Mouse (Mus musculus) olfactory bulb, adult 2 months (tissue): ENCODE data around the gene Ankrd2. TPM values are rescaled to one million over a fixed set of nuclear protein-coding genes. Genes with fewer than 3 reads are reported as not detected.

Source experiments
- H3K27ac ChIP-seq: fragments of 200-500 bp; 2 replicates; pipeline ENCODE4 v1.5.1; 2012; ENCODE audit warnings: low read depth, low read length; ENCODE audit not compliant: insufficient read depth
- H3K4me1 ChIP-seq: fragments of 200-500 bp; 2 replicates; pipeline ENCODE4 v1.6.1; 2012; ENCODE audit warnings: low read length; ENCODE audit not compliant: control insufficient read depth, insufficient read depth
- H3K4me3 ChIP-seq: fragments of 200-500 bp; 2 replicates; pipeline ENCODE4 v1.5.1; 2012; ENCODE audit warnings: mild to moderate bottlenecking, low read depth, low read length, moderate library complexity; ENCODE audit not compliant: insufficient read depth
- CTCF ChIP-seq: fragments of 200-500 bp; IDR thresholded peaks from 2 replicates; pipeline ENCODE4 v1.5.1; 2012; ENCODE audit warnings: low read depth, mild to moderate bottlenecking, low read length, moderate library complexity; ENCODE audit not compliant: insufficient read depth
- POLR2A ChIP-seq: fragments of 200-500 bp; IDR thresholded peaks from 2 replicates; pipeline ENCODE4 v1.6.1; 2012; ENCODE audit warnings: mild to moderate bottlenecking, low read depth, low read length, moderate library complexity; ENCODE audit not compliant: insufficient read depth
- WGBS: fragments of 180-500 bp; shearing (Covaris S2); methylation state at CpG from one replicate; pipeline ENCODE4 v1.1.7; 2018; 5-methylcytosine and 5-hydroxymethylcytosine counted together
- polyA plus RNA-seq: library from polyadenylated mRNA; stranded (reverse); fragments of >200 nt; gene quantifications from 2 replicates; pipeline ENCODE4 v1.2.4, GENCODE M21; 2012; ENCODE audit warnings: low replicate concordance; ENCODE audit not compliant: missing spikeins, insufficient read depth, insufficient read length

Gene Ankrd2
- polyA plus RNA-seq, 1 experiment, result not detected

GRCm38 (mm10) chr19:42043988-42044387 lies 8.2 kb downstream of the Ankrd2 start:
- TF ChIP-seq CTCF (no peak), POLR2A (no peak)
- Histone ChIP-seq H3K4me3 (no peak overlapping the region), H3K27ac (no peak overlapping the region), H3K4me1 (0 out of 2 replicates have a peak, but pooled peaks cover 6% of the 10 kb centered on the region)
- WGBS, result 96% methylated on average over 6 of the region's 6 CpGs

GRCm38 (mm10) chr19:42045269-42046102 lies 9.7 kb downstream of the Ankrd2 start, which contains the start of gene Hoga1:
Gene Hoga1, plus strand, starts transcription at chr19:42045610.
- H3K4me3 ChIP-seq, result no peak within 1 kb of the TSS
- H3K27ac ChIP-seq, result no peak within 1 kb of the TSS
- no peak for TF ChIP-seq POLR2A
- no peak; the same call in 1 of the 2 replicates for TF ChIP-seq CTCF
- H3K4me1 ChIP-seq, result 0 out of 2 replicates have a peak, but pooled peaks cover 6% of the 10 kb centered on the region
- WGBS, result 32% methylated on average over 23 of the region's 23 CpGs

- Histone ChIP-seq H3K4me1 (0 out of 2 replicates have a peak, but pooled peaks cover 6% of the 10 kb centered on the region), H3K27ac (no peak overlapping the region), H3K4me3 (no peak overlapping the region)
- TF ChIP-seq CTCF (no peak), POLR2A (no peak)
- 84% methylated on average over 1 of the region's 1 CpGs for WGBS
Observed at GRCm38 (mm10) chr19:42050251-42050650, 14.5 kb downstream of the Ankrd2 start.

GRCm38 (mm10) chr19:42051351-42051750 lies 15.6 kb downstream of the Ankrd2 start:
- TF ChIP-seq POLR2A (no peak), CTCF (no peak)
- 81% methylated on average over 3 of the region's 3 CpGs for WGBS
- no peak overlapping the region for H3K4me3 ChIP-seq
- no peak overlapping the region for H3K27ac ChIP-seq
- no peaks in the 10 kb centered on the region for H3K4me1 ChIP-seq

- no peak for TF ChIP-seq POLR2A
- TF ChIP-seq CTCF, result no peak
- H3K4me3 ChIP-seq, result no peak within 1 kb of the TSS
- 81% methylated on average over 4 of the region's 4 CpGs for WGBS
- no peak within 1 kb of the TSS for H3K27ac ChIP-seq
- H3K4me1 ChIP-seq, result no peaks in the 10 kb centered on the region
Observed at GRCm38 (mm10) chr19:42051948-42052347, 16.1 kb downstream of the Ankrd2 start, which contains the start of gene 4933411K16Rik. Gene 4933411K16Rik, plus strand, starts transcription at chr19:42052248.

- 76% methylated on average over 6 of the region's 6 CpGs for WGBS
- Histone ChIP-seq H3K27ac (no peak overlapping the region), H3K4me1 (no peaks in the 10 kb centered on the region), H3K4me3 (no peak overlapping the region)
- TF ChIP-seq POLR2A (no peak), CTCF (no peak)
Observed at GRCm38 (mm10) chr19:42054255-42054654, 18.5 kb downstream of the Ankrd2 start.

GRCm38 (mm10) chr19:42055881-42056280 lies 20.1 kb downstream of the Ankrd2 start:
- Histone ChIP-seq H3K4me1 (no peaks in the 10 kb centered on the region), H3K4me3 (no peak overlapping the region), H3K27ac (no peak overlapping the region)
- WGBS, result 76% methylated on average over 2 of the region's 2 CpGs
- TF ChIP-seq POLR2A, result no peak
- TF ChIP-seq CTCF, result no peak

- Histone ChIP-seq H3K4me3 (no peak overlapping the region), H3K27ac (no peak overlapping the region), H3K4me1 (no peaks in the 10 kb centered on the region)
- no peak for TF ChIP-seq POLR2A
- TF ChIP-seq CTCF, result no peak
- WGBS, result 89% methylated on average over 6 of the region's 6 CpGs
Observed at GRCm38 (mm10) chr19:42056719-42057409, 21.1 kb downstream of the Ankrd2 start.

- WGBS, result 66% methylated on average over 7 of the region's 7 CpGs
- Histone ChIP-seq H3K4me1 (no peaks in the 10 kb centered on the region), H3K4me3 (no peak overlapping the region), H3K27ac (no peak overlapping the region)
- TF ChIP-seq CTCF (no peak), POLR2A (no peak)
Observed at GRCm38 (mm10) chr19:42058426-42058825, 22.6 kb downstream of the Ankrd2 start.
